Mouse (Mus musculus): ENCODE results near the gene Vmn1r171. TPM values are rescaled to one million over a fixed set of nuclear protein-coding genes. Genes with fewer than 3 reads are reported as not detected.

Vmn1r171 gene
- polyA plus RNA-seq (2017; shearing (Covaris generic)), result 0.06 TPM

GRCm38 (mm10) chr7:23630422-23630821 lies at the start of gene Vmn1r171:
TSS of gene Vmn1r171 (plus strand) at chr7:23630722.

GRCm38 (mm10) chr7:23605875-23606274 lies 24.6 kb upstream of the Vmn1r171 start, which contains the start of gene Vmn1r170:
TSS of gene Vmn1r170 (plus strand) at chr7:23606175.

GRCm38 (mm10) chr7:23658016-23658415 lies 27.5 kb downstream of the Vmn1r171 start, which contains the start of gene Vmn1r172:
TSS of gene Vmn1r172 (plus strand) at chr7:23658316.

Other genes starting within 250 kb of the Vmn1r171 start
- gene Nlrp5, start 244.8 kb upstream of the Vmn1r171 start, polyA plus RNA-seq (2017; shearing (Covaris generic)), result not detected
- not detected for gene Vmn1r167, start 123.5 kb upstream of the Vmn1r171 start, polyA plus RNA-seq (2017; shearing (Covaris generic))
- gene Vmn1r168, start 91.0 kb upstream of the Vmn1r171 start, polyA plus RNA-seq (2017; shearing (Covaris generic)), result not detected
- not detected for gene Vmn1r169, start 55.2 kb upstream of the Vmn1r171 start, polyA plus RNA-seq (2017; shearing (Covaris generic))
- gene Vmn1r170, start 24.5 kb upstream of the Vmn1r171 start, polyA plus RNA-seq (2017; shearing (Covaris generic)), result not detected
- 0.02 TPM for gene Vmn1r172, start 27.6 kb downstream of the Vmn1r171 start, polyA plus RNA-seq (2017; shearing (Covaris generic))
- gene Vmn1r173, start 70.0 kb downstream of the Vmn1r171 start, polyA plus RNA-seq (2017; shearing (Covaris generic)), result 0.05 TPM
- 0.05 TPM for gene Vmn1r174, start 121.5 kb downstream of the Vmn1r171 start, polyA plus RNA-seq (2017; shearing (Covaris generic))
- not detected for gene Vmn1r175, start 179.9 kb downstream of the Vmn1r171 start, polyA plus RNA-seq (2017; shearing (Covaris generic))
- gene Vmn1r176, start 206.7 kb downstream of the Vmn1r171 start, polyA plus RNA-seq (2017; shearing (Covaris generic)), result not detected
- gene Vmn1r177, start 235.7 kb downstream of the Vmn1r171 start, polyA plus RNA-seq (2017; shearing (Covaris generic)), result not detected